Mouse (Mus musculus): ENCODE results near the gene Ankrd31.

- TF ChIP-seq CTCF (conservative IDR thresholded peaks at IDR 0.05; ENCODE audit: low read length): no peak
- no peak for TF ChIP-seq NANOG (IDR thresholded peaks at IDR 0.05; ENCODE audit: borderline replicate concordance, low read length)
Observed at GRCm38 (mm10) chr13:96945748-96946147, 197.7 kb downstream of the Ankrd31 start.

Data from E14TG2a.4 (cell line).